Mouse (Mus musculus): ENCODE measurements around the gene Mthfd1. TPM values are rescaled to one million over a fixed set of nuclear protein-coding genes. Genes with fewer than 3 reads are reported as not detected.
"Not testable (repeated sequence)": the region's sequence is repeated elsewhere in the genome, so short reads cannot be mapped to it uniquely, and the experiment has no call there.

Mthfd1 gene
- polyA plus RNA-seq (2015; fragmentation: Nextera tagmentation; extraction: Ambion mirVana), result 30.7 and 31.2 TPM in 2 replicates

GRCm38 (mm10) chr12:76254725-76255498 is at the start of gene Mthfd1:
Gene Mthfd1, plus strand, starts transcription at chr12:76255298.
- H3K9ac ChIP-seq, result peak within 1 kb of the TSS; percentile 71
- peak within 1 kb of the TSS; percentile 68 for H3K27ac ChIP-seq
- 2% methylated on average over 43 of the region's 43 CpGs for WGBS
- H3K4me2 ChIP-seq, result peak within 1 kb of the TSS; percentile 93
- no peaks in the 10 kb centered on the region for H3K36me3 ChIP-seq (replicated peaks)
- H3K27me3 ChIP-seq (replicated peaks), result no peaks in the 10 kb centered on the region
- H3K4me1 ChIP-seq, result peaks cover 21% of the 10 kb centered on the region
- ATAC-seq (replicated peaks), result peak; percentile 100
- H3K4me3 ChIP-seq, result peak within 1 kb of the TSS; percentile 71
- no peaks in the 10 kb centered on the region for H3K9me3 ChIP-seq

GRCm38 (mm10) chr12:76209429-76209974 is 45.6 kb upstream of the Mthfd1 start:
- 93% methylated on average over 5 of the region's 5 CpGs for WGBS
- Histone ChIP-seq H3K9ac (no peak overlapping the region), H3K36me3 (replicated peaks) (no peaks in the 10 kb centered on the region), H3K27me3 (replicated peaks) (no peaks in the 10 kb centered on the region), H3K4me1 (no peaks in the 10 kb centered on the region), H3K9me3 (no peaks in the 10 kb centered on the region), H3K4me2 (no peak overlapping the region), H3K4me3 (no peak overlapping the region), H3K27ac (no peak overlapping the region)
- no peak for ATAC-seq (replicated peaks)

- H3K9me3 ChIP-seq, result no peaks in the 10 kb centered on the region
- no peak for ATAC-seq (replicated peaks)
- H3K4me2 ChIP-seq, result no peak overlapping the region
- H3K9ac ChIP-seq, result no peak overlapping the region
- H3K27me3 ChIP-seq (replicated peaks), result no peaks in the 10 kb centered on the region
- no peak overlapping the region for H3K4me3 ChIP-seq
- H3K27ac ChIP-seq, result no peak overlapping the region
- WGBS, result 29% methylated on average over 5 of the region's 5 CpGs
- H3K4me1 ChIP-seq, result no peaks in the 10 kb centered on the region
- no peaks in the 10 kb centered on the region for H3K36me3 ChIP-seq (replicated peaks)
These were observed 40.0 kb upstream of the Mthfd1 start for GRCm38 (mm10) chr12:76215121-76215520.

- H3K9ac ChIP-seq, result no peak overlapping the region
- 78% methylated on average over 11 of the region's 11 CpGs for WGBS
- ATAC-seq (replicated peaks), result no peak
- no peak overlapping the region for H3K4me2 ChIP-seq
- no peak overlapping the region for H3K27ac ChIP-seq
- no peak overlapping the region for H3K4me3 ChIP-seq
- no peaks in the 10 kb centered on the region for H3K36me3 ChIP-seq (replicated peaks)
- H3K4me1 ChIP-seq, result no peaks in the 10 kb centered on the region
- no peaks in the 10 kb centered on the region for H3K9me3 ChIP-seq
- H3K27me3 ChIP-seq (replicated peaks), result no peaks in the 10 kb centered on the region
These were observed 38.4 kb upstream of the Mthfd1 start for GRCm38 (mm10) chr12:76216716-76217115.

- H3K36me3 ChIP-seq (replicated peaks); H3K4me3 ChIP-seq; ATAC-seq (replicated peaks); H3K4me2 ChIP-seq; H3K9me3 ChIP-seq; H3K27ac ChIP-seq; H3K4me1 ChIP-seq; H3K27me3 ChIP-seq (replicated peaks); H3K9ac ChIP-seq: not testable (repeated sequence)
- 84% methylated on average over 2 of the region's 8 CpGs for WGBS
These were observed 33.0 kb upstream of the Mthfd1 start for GRCm38 (mm10) chr12:76222104-76222503.

- no peak overlapping the region for H3K27ac ChIP-seq
- H3K4me2 ChIP-seq, result no peak overlapping the region
- no peaks in the 10 kb centered on the region for H3K27me3 ChIP-seq (replicated peaks)
- H3K4me1 ChIP-seq, result no peaks in the 10 kb centered on the region
- no peaks in the 10 kb centered on the region for H3K36me3 ChIP-seq (replicated peaks)
- H3K4me3 ChIP-seq, result no peak overlapping the region
- no peaks in the 10 kb centered on the region for H3K9me3 ChIP-seq
- 69% methylated on average over 6 of the region's 6 CpGs for WGBS
- no peak overlapping the region for H3K9ac ChIP-seq
- ATAC-seq (replicated peaks), result no peak
These were observed 24.5 kb upstream of the Mthfd1 start for GRCm38 (mm10) chr12:76230644-76231043.

- no peak for ATAC-seq (replicated peaks)
These were observed 19.8 kb upstream of the Mthfd1 start for GRCm38 (mm10) chr12:76235253-76235652.

GRCm38 (mm10) chr12:76239145-76239838 is 15.8 kb upstream of the Mthfd1 start:
- Histone ChIP-seq H3K4me3 (no peak overlapping the region), H3K4me1 (no peaks in the 10 kb centered on the region), H3K27me3 (replicated peaks) (no peaks in the 10 kb centered on the region), H3K27ac (no peak overlapping the region), H3K9ac (no peak overlapping the region), H3K9me3 (no peaks in the 10 kb centered on the region), H3K4me2 (no peak overlapping the region), H3K36me3 (replicated peaks) (no peaks in the 10 kb centered on the region)
- ATAC-seq (replicated peaks), result no peak
- 82% methylated on average over 10 of the region's 10 CpGs for WGBS

More at GRCm38 (mm10) chr12:76235253-76235652, 19.8 kb upstream of the Mthfd1 start:
- H3K9ac ChIP-seq, result no peak overlapping the region
- no peaks in the 10 kb centered on the region for H3K36me3 ChIP-seq (replicated peaks)
- H3K4me2 ChIP-seq, result no peak overlapping the region
- no peak overlapping the region for H3K27ac ChIP-seq
- H3K4me3 ChIP-seq, result no peak overlapping the region
- H3K4me1 ChIP-seq, result no peaks in the 10 kb centered on the region
- no peaks in the 10 kb centered on the region for H3K27me3 ChIP-seq (replicated peaks)
- WGBS, result 95% methylated on average over 6 of the region's 6 CpGs
- H3K9me3 ChIP-seq, result no peaks in the 10 kb centered on the region

GRCm38 (mm10) chr12:76239839-76240571 is 15.1 kb upstream of the Mthfd1 start:
- Histone ChIP-seq H3K27ac (no peak overlapping the region), H3K9me3 (no peaks in the 10 kb centered on the region), H3K9ac (no peak overlapping the region), H3K4me1 (no peaks in the 10 kb centered on the region), H3K4me2 (no peak overlapping the region), H3K27me3 (replicated peaks) (no peaks in the 10 kb centered on the region), H3K4me3 (no peak overlapping the region), H3K36me3 (replicated peaks) (no peaks in the 10 kb centered on the region)
- WGBS, result 80% methylated on average over 7 of the region's 7 CpGs
- no peak for ATAC-seq (replicated peaks)

GRCm38 (mm10) chr12:76240670-76241069 is 14.4 kb upstream of the Mthfd1 start:
- H3K4me2 ChIP-seq, result no peak overlapping the region
- H3K27ac ChIP-seq, result no peak overlapping the region
- H3K9me3 ChIP-seq, result no peaks in the 10 kb centered on the region
- H3K4me1 ChIP-seq, result no peaks in the 10 kb centered on the region
- H3K4me3 ChIP-seq, result no peak overlapping the region
- H3K36me3 ChIP-seq (replicated peaks), result no peaks in the 10 kb centered on the region
- no peaks in the 10 kb centered on the region for H3K27me3 ChIP-seq (replicated peaks)
- no peak overlapping the region for H3K9ac ChIP-seq
- ATAC-seq (replicated peaks), result no peak
- 92% methylated on average over 3 of the region's 3 CpGs for WGBS

GRCm38 (mm10) chr12:76241084-76241483 is 14.0 kb upstream of the Mthfd1 start:
- Histone ChIP-seq H3K4me3 (no peak overlapping the region), H3K27ac (no peak overlapping the region), H3K9me3 (no peaks in the 10 kb centered on the region), H3K4me1 (no peaks in the 10 kb centered on the region), H3K36me3 (replicated peaks) (no peaks in the 10 kb centered on the region), H3K4me2 (no peak overlapping the region), H3K27me3 (replicated peaks) (no peaks in the 10 kb centered on the region), H3K9ac (no peak overlapping the region)
- 85% methylated on average over 3 of the region's 3 CpGs for WGBS
- ATAC-seq (replicated peaks), result no peak

- H3K36me3 ChIP-seq (replicated peaks), result no peaks in the 10 kb centered on the region
- H3K9me3 ChIP-seq, result no peaks in the 10 kb centered on the region
- ATAC-seq (replicated peaks), result no peak
- no peak overlapping the region for H3K4me2 ChIP-seq
- WGBS, result 70% methylated on average over 4 of the region's 5 CpGs
- H3K9ac ChIP-seq, result no peak overlapping the region
- no peaks in the 10 kb centered on the region for H3K27me3 ChIP-seq (replicated peaks)
- H3K4me3 ChIP-seq, result no peak overlapping the region
- H3K4me1 ChIP-seq, result no peaks in the 10 kb centered on the region
- H3K27ac ChIP-seq, result no peak overlapping the region
These were observed 13.3 kb upstream of the Mthfd1 start for GRCm38 (mm10) chr12:76241833-76242232.

Measured in midbrain, embryonic 15.5 days (tissue).